Mouse (Mus musculus) heart, adult 8-10 months (tissue): ENCODE results near the gene Fbxo22. TPM values are rescaled to one million over a fixed set of nuclear protein-coding genes. Genes with fewer than 3 reads are reported as not detected.
"Not testable (repeated sequence)": the region's sequence is repeated elsewhere in the genome, so short reads cannot be mapped to it uniquely, and the experiment has no call there.

Source experiments
- DNase-seq: peaks from one replicate; pipeline ENCODE4 v3.0.0; 2022; ENCODE audit warnings: low spot score
- total RNA-seq, 4 experiments: library from RNA; stranded (reverse); gene quantifications; 2 replicates each; pipeline ENCODE4 v1.2.4; 2022

Gene Fbxo22
- total RNA-seq, 4 experiments from 2014 or later = 31.0 to 34.3 (median 33.3) TPM

DNA sequence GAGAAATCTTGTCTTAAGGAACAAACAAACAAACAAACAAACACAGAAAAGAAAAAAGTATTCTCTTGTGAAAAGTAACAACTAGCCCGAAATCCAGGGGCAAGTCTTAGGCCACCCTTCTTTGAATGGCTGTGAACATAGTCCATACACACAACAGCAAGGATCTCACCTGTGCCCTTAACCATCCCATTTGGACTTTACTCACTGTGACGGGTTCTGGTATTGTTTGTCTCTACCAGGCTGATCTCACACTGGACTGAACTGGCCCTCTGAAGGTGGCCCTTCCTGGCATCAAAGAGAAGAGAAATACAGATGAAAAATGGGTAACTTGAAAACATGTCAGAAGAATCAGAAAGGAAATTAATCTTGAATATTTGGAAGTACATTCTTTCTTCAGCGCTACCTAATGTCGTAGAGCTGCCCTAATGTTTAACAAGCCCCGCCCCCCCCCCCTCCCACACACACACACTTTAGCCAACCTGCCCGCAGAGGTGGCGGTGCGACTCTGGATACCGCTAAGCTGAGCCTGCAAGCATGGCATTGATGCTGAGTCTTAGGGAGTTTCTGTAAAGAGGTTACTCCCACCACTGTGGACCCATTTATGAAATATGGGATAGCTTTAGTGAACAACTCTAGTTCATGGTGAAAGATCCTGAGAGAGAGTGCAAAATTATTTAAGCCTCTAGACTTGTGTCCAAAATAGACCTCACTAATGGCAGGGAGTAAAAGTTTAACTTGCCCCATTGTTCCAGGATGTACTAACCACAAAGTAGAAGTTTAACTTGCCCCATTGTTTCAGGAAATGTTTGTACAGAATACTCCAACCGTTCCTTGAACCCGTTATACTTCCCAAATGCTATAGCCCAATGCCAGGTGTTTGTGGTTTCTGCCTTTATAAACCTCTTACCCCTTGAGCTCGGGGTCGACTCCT, 27.8 kb downstream of the Fbxo22 start:
- DNase-seq = no peak

DNA sequence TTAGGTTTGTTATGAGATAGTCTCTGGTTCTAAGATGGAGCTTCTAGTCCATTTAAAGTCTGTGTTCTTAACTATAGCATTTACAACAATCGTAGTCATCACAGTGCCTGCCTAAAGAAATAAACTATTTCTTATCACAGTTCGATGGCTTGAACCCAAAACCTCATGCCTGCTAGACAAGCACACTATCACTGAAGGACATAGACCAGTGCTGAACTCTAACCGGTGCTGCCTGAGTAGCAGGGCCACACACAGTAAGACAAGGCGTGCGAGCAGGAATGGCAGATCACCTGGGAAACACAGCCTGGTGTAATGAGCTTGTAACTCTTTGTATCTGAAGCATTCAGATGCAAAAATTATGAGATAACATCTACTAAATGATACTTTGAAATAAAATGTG, 32.1 kb downstream of the Fbxo22 start:
- no peak for DNase-seq

DNA sequence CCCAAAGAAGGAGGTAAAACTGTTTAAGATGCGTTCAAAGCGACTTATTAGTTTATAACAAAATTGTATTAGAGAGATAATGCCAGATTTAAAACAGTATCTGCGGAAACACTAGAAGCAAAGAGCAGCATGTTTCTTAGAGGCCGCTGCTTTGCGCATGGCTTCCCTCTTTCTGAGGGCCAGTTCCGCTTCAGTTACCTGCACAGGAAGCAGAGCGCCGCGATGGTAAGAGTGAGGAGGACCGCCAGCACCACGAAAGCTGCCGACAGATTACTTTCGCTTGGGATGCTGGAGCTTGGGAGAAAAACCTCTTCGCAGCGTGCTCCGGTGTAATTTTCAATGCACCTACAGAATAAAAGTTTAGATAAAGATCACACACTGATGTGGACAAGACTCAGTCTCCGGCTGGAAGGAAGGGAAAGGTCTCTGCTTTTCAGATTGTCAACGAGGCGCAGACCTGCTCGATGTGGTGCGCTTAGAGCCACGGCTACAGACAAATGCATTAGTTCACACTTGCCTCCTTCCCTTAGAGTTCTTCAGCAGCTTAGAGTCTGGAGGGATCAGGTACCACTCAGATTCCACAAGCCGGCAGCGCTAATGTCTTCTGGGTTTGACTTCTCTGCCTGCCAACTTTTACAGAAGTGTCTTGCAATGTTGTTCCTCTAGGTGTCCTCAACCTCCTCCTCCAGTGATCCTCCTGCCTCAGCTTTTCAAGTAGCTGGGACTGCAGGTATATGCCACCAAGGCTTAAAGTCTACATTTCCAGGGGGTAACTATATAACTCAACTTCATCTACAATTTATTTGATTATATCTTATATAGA, 33.3 kb downstream of the Fbxo22 start:
- no peak for DNase-seq

DNA sequence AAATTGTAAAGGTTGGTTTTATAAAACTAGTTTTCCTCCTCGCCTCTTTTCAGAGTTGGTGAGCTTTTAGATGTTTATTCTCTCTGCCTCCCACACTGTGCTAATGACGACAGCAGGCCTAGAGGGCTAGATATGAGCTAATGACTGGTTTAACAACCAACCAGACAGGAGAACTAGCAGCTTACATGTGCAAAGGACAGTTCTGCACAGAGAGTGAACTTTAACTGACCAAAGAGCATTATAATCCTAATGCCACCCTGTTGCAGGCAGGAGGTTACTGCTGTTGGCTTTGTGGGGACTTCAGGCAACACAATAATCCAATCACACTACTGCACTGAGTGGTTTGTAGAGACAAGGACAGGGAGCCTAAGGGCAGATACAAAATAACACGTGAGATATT, 34.6 kb downstream of the Fbxo22 start:
- no peak for DNase-seq

DNA sequence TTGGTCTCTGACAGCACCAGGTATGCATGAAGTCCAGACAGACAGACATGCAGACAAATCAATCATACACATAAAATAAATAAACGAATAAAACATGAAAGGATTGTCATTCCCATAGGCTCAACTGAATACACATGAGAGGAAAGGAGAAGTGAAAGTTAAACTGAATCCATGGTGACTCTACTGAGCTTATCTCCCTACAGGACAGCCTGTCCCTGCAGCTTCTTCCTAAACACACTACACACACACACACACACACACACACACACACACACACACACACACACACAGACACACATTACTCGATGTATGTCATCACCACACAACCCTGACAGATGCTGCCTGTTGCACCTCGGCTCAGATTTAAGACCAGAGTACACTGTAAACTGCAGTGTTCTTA, 35.4 kb downstream of the Fbxo22 start:
- DNase-seq = no peak

DNA sequence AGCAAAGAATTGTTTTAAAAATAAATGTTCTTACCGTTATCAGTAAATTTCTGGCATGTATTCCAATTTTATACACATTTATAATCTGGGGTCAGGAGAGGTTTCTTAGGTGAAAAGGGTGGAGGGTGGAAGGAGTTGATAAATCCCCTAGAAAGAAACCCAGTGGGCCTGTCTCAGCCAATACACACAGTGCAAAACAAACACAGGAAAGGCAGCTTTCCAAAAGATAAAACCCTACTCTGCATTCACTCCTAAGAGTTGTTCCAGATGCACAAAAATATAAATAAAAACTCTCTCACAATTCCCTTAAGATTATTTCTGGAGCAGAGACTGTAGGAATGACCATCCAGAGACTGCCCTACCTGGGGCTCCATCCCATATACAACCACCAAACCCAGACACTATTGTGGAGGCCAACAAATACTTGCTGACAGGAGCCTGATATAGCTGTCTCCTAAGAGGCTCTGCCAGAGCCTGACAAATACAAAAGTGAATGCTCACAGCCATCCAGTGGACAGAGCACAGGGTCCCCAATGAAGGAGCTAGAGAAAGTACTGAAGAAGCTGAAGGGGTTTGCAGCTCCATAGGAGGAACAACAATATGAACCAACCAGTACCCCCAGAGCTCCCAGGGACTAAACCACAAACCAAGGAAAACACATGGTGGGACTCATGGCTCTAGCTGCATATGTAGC, 36.5 kb downstream of the Fbxo22 start:
- DNase-seq = peak; percentile 55

DNA sequence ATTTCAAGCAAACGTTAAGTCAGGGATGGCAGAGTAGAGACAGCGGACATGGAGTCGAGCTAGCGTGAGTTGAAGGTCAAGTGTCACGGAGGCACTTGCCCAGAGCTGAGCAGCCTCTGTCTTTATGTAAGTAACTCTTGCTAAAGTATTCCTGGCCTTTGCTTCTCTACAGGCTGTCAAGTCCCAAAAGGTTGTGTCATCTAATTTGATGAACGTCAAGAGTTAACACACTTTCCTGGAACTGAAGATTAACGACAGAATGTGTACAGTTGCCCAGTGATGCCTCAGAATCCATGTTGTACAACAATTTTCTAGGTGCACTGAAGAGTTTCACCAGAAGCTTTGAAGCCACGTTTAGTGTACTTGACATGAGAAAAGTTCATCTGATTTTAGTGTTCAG, 37.7 kb downstream of the Fbxo22 start:
- no peak for DNase-seq

DNA sequence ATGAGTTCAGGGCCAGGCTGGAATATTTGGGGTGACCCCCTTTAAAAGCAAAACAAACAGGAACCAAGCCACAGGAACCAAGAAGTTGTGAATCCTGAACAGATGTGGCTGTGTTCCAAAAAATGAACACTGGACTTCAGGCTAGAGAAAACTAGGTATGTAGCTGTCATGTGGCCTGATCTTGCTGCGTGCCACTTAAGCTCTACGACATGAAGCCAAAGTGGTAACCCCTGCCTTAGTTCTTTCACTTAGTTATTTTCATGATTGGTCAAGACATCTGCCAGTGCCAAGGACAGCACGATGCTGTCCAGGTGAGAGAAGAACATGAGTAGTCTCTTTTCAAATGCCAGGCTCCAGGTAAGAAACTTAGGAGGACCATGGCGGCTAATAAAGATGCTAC, 38.2 kb downstream of the Fbxo22 start:
- DNase-seq = no peak

DNA sequence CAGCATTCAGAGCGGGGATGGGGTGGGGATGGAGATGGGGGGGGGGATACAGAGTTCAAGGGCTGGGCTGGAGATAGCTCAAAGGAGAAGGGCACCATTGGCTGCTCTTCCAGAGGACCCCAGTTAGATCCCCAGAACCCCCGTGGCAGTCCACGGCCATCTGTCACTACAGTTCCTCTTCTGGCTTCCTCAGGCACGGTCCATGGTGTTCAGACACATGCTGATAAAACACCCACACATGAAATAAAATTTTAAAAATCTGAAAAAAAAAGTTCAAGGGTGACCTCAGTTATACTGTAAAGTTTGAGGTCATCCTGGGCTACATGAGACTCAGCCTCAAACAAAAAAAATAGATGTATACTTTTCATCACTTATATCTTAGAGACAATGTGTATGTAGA, 39.7 kb downstream of the Fbxo22 start:
- DNase-seq = no peak

DNA sequence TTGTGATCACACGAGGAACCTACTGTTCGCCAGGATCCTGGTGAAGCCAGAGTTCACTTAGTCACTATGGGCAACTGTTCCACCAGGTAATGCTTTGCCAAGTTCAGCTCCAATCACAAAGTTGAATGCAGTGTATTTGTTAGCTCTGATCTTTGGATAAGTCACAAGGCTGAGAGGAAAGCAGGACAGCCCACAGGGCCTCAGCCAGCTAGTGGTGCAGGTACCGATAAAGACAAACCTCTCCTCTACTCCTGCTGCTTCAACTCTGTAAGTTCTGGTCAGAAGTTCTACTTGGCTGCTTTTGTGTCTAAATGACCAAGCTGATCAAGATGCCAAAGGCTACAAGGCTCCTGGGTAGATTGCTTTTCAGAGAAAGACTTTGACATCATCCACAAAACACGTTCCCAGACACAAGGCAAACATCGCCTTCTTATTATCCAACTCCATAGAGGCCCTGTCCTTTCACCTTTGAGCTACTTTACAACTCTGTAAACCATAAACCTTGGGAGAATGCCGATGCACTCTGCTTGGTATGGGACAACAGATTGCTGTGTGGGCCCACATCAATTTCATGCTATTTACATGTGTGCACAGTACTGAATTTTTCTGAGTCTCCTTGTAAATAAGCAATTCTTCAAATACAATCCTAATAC, 42.0 kb downstream of the Fbxo22 start:
- no peak for DNase-seq

DNA sequence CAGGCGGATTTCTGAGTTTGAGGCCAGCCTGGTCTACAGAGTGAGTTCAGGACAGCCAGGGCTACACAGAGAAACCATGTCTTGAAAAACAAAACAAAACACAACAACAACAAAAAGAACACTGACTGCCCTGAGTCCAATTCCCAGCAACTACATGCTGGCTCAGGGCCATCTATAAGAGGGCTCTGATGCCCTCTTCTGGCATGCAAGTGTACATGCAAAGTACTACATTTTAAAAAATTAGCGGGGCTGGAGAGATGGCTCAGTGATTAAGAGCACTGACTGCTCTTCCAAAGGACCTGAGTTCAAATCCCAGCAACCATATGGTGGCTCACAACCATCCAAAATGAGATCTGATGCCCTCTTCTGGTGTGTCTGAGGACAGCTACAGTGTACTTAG, 43.4 kb downstream of the Fbxo22 start:
- not testable (repeated sequence) for DNase-seq

DNA sequence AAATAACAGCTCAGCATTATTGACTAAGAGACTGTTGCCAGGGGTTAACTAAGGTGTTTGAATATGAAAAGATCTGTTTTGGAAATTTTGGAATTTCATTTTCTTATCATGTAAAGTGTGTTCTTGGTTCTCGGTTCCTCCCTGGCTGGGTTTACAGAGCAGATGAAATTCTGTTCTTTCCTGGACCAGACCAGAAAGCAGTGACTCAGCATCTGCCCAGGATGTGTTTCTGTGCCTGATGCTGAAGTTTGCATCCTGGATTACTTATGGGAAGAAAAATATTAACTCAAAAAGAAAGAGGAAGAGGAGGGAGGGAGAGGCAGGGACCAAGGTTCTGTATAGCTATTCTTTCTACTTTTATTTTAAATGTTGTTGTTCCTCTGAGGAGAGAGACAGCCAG, 45.1 kb downstream of the Fbxo22 start:
- peak; percentile 44 for DNase-seq

DNA sequence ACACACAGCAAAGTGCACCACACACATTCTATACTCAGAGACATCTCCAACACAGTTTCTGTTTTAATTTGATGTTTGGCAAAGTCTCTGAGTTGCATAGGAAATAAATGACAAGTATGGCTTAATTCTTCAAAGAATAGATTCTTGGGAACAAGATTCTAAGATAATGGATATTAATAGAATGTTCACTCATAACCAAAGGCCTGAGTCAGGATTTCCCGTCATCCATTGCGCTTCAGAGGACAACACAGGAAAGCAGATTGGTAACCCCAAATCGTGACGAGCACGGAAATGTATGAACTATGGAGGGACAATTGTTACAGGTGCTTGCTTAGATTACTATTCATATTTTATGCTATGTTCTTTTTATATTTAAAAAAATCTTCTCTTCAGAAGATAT, 46.3 kb downstream of the Fbxo22 start:
- DNase-seq = peak; percentile 40

DNA sequence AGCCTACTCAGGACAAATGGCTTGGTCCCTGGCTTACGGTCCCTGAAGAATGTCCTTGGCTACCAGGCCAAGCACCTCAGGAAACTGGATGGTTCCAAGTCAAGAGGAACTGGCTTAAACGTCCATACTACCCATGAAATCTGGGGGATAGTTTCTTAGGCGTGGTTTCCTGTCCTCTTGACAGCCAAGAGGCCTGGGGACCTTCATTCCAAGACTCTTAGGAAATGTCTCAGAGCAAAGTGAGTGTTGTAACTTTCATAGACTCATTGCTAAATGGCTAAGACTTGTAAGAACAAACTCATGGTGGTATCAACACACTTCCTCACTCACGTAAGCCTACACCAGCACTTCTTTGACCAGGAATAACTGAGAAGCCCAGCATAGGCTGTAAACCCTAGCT, 46.9 kb downstream of the Fbxo22 start:
- DNase-seq = peak; percentile 68

DNA sequence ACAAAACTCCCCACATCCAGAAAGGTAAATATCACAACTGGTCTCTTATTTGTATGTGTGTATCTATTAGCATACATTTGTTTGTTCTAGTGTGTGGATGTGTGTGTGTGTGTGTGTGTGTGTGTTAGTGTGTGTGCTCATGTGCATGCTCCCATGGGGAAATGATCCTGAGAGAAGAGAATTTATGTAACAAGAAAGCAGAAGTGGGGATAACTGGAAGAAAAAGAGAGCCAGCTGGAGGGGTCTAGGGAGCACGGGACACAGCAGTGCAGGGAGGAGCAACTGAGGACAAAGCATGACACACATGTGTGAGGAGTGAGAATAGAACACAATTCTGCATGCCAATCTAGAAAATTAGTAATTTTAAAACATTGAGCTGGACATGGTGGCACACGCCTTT, 48.4 kb downstream of the Fbxo22 start:
- DNase-seq = no peak

DNA sequence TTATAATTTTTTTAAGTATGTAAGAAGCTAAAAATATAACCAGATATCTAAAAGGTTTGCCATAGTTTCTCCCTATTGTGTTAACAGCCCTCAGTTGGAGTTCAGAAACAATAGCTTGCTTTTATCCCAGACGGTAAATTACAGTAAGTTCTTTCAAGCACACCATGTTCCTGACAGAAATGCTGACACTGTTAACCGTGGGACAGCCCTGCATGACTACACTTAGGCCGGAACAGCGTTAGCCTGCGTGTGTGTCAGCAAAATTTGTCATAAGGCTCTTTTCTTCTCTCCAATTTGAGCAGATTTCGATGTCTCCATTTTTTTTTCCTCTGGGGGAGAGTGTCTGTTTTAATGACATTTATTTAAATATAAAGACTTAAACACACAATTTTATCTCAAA, 51.0 kb downstream of the Fbxo22 start:
- peak; percentile 50 for DNase-seq

DNA sequence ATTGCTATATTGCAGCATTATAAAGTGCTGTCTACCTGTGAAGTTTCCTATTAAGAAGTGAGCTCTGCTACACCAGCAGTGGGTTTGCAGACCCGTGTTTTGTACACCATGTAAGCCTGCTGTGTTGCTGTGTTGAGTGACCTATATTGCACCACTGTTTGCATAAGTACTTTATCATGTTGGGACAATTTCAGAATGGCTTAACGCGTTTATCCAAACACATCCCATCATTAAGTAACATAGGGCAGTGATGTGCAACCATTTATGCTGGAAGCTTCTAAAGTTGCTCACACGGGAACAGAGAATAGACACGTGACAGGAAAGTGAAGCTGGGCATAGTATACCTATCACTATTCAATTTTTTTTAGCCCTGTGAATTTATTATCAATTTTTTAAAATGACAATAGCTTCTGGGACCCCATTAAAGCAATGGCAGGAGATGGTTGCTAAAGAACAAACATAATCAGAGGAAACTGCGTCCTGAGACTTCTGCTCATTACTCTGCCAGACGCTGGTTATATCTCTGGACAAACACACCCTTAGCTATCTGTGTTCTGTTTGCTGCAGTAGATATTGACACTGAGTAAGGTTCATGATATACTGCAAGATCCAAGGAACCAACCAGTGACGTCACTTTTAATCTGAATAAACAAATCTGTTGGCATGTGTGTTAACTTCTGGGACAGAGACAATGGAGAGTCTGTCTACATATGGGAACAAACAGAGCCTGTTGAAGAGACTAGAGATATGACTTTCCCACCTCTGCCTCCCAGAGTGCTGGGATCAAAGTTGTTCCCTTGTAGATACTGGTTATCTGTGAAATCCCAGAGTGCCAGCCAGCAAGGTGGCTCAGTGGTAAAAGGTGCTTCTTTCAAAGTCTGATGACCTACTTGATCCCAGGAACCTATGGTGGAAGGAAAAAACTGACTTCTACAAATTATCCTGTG, 55.9 kb downstream of the Fbxo22 start:
- no peak for DNase-seq

DNA sequence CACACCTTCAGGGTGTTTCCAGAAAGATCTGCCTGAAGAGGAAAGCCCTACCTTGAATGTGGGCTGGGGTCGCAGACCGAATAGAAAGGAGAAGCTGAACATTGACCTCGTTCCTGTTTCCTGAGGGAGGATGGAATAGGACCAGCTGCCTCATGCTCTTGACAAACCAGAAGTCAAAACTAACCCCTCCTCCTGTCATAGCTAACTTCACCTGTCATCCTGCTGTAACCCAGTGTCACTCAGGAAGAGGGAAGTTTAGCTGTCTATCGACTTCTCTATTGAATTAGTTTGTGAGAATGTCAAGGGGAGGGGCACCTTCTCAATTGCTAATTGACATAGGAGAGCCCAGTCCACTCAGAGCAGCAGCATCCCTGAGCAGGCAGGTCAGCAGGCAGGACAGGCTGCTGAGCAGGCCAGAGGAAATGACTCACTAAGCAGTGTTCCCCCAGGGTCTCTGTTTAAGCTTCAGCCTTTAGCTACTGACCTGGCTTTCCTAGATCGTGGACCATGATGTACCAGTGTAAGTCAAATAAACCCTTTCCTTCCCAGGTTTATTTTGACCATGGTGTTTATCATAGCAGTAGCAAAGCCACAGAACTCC, 63.3 kb downstream of the Fbxo22 start:
- DNase-seq = no peak

DNA sequence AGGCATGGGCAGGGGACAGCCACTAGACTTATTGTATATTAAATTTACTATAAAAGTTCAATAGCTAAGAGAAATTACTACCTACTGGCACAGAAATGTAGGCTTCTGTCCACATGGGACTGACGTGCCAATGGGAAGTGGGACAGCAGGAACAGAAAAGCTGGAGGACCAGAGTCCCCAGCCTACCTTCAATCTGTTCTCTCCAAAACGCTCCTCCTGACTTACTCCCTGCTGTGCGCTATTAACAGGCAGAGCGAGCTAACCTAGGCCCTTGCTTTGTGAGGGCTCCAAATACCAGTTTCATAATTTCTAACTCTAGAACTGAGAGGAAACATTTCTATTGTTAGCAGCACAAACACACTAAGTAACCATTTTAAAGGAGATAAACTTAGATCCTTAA, 65.2 kb downstream of the Fbxo22 start:
- DNase-seq = no peak
